Mouse (Mus musculus) naive thymus-derived CD4-positive, alpha-beta T cell, adult 5 months (primary cell): ENCODE results near the gene Gm20449. TPM values are rescaled to one million over a fixed set of nuclear protein-coding genes. Genes with fewer than 3 reads are reported as not detected.

ENCODE experiments used
- polyA plus RNA-seq: library from polyadenylated mRNA; unstranded; fragments of 100-300 nt; shearing (Covaris generic); gene quantifications from one replicate; pipeline ENCODE4 v1.2.1, GENCODE M21; 2017

Gm20449 gene
- polyA plus RNA-seq = not detected

GRCm38 (mm10) chr7:41499389-41500049 is at the start of gene Gm20449, which contains the start of gene AW146154:
Gm20449 (minus strand) TSS chr7:41499417.
AW146154 (minus strand) TSS chr7:41499890.

GRCm38 (mm10) chr7:41448596-41448995 is 50.6 kb downstream of the Gm20449 start, which contains the start of gene Vmn2r57:
Vmn2r57 (minus strand) TSS chr7:41448696.

GRCm38 (mm10) chr7:41393048-41393971 is 105.9 kb downstream of the Gm20449 start, which contains the start of gene AI987944:
AI987944 (minus strand) TSS chr7:41393379.

Other genes with a start within 250 kb of the Gm20449 start
- 21.2 TPM for gene AI987944, start 106.0 kb downstream of the Gm20449 start, polyA plus RNA-seq
- gene Vmn2r57, start 50.7 kb downstream of the Gm20449 start, polyA plus RNA-seq = not detected
- gene AW146154, start 473 bp upstream of the Gm20449 start, polyA plus RNA-seq = 4.9 TPM
- gene Gm6871, start 74.2 kb upstream of the Gm20449 start, polyA plus RNA-seq = 0.24 TPM
- gene 2610021A01Rik, start 99.8 kb upstream of the Gm20449 start, polyA plus RNA-seq = 19.4 TPM
- gene Zfp788, start 133.8 kb upstream of the Gm20449 start, polyA plus RNA-seq = 11.9 TPM